Mouse (Mus musculus): ENCODE data around the gene Pus7. TPM values are rescaled to one million over a fixed set of nuclear protein-coding genes. Genes with fewer than 3 reads are reported as not detected.

The Pus7 gene
- 16.2 TPM for polyA plus RNA-seq (2015; fragmentation: Illumina TruSeq; extraction: RNeasy Lipid Tissue Mini Kit (QIAGEN cat#74804); ENCODE audit: low read depth, low replicate concordance)

GRCm38 (mm10) chr5:23782931-23783877 lies at the start of gene Pus7:
TSS of gene Pus7 (minus strand) at chr5:23783711.

DNA sequence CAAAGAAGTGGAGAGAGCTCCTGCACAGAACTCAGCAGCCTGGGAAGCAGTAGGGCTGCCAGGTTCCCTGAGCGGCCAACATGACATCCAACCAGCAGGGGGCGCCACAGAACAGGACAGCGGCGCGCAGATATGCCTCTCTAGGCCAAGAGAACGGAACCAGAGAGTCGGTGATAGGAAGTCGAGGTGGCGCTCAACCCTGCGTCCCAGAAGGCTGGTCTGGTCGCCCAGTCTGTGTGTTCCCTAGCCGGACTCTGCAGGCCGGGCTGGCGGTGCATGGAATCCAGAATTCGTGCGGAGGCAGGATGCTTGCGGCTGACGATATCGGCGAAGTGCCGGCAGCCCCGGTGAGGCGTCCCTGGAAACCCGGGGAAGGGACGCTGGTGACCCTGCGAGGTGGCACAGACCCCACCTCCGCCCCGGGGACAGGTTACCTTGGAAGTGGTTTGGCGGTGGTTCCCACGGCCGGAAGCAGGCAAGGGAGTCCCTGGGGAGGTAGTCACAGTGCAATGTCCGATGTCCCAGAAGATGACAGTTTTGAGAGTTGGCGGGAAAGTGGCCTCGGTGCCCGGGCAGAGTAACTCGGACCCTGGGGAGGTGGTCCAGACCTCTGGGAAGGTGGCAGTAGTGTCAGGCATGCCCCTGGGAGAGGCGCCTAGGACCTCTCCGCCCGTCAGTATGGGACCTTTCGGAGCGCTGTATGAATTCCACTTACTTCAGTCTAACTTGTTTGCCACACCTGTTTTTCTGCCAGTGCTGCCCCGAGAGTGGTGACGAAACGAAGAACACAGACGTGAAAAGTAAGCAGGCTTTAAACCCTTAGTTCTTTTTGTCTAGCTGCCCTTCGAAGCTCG lies 4.3 kb upstream of the Pus7 start, which contains the start of gene Rint1:
Gene Rint1, plus strand, starts transcription at position 176 of the 854 bp plus-strand sequence.

Other genes with a start within 250 kb of the Pus7 start
- 136 TPM for gene Srpk2, start 99.1 kb downstream of the Pus7 start, polyA plus RNA-seq (2015; fragmentation: Illumina TruSeq; extraction: RNeasy Lipid Tissue Mini Kit (QIAGEN cat#74804); ENCODE audit: low read depth, low replicate concordance)
- 16.9 TPM for gene Rint1, start 4.0 kb upstream of the Pus7 start, polyA plus RNA-seq (2015; fragmentation: Illumina TruSeq; extraction: RNeasy Lipid Tissue Mini Kit (QIAGEN cat#74804); ENCODE audit: low read depth, low replicate concordance)
- gene Tomm7, start 60.5 kb upstream of the Pus7 start, polyA plus RNA-seq (2015; fragmentation: Illumina TruSeq; extraction: RNeasy Lipid Tissue Mini Kit (QIAGEN cat#74804); ENCODE audit: low read depth, low replicate concordance), result 153 TPM
- 9.4 TPM for gene Fam126a, start 247.0 kb upstream of the Pus7 start, polyA plus RNA-seq (2015; fragmentation: Illumina TruSeq; extraction: RNeasy Lipid Tissue Mini Kit (QIAGEN cat#74804); ENCODE audit: low read depth, low replicate concordance)